Mouse (Mus musculus): ENCODE data around the gene Olfr786.

- TF ChIP-seq CTCF (IDR thresholded peaks at IDR 0.05; ENCODE audit: borderline replicate concordance, control insufficient read depth, extremely low read depth, insufficient read depth, low read length, poor library complexity) (no peak), POLR2A (IDR thresholded peaks at IDR 0.05; ENCODE audit: control insufficient read depth, extremely low read depth, insufficient read depth, low read length, poor library complexity) (no peak)
These were observed 22.0 kb upstream of the Olfr786 start, which contains the start of gene Olfr785 for GRCm38 (mm10) chr10:129405126-129405525.
